Mouse (Mus musculus) neural tube, embryonic 12.5 days (tissue): ENCODE measurements around the gene Celf5. TPM values are rescaled to one million over a fixed set of nuclear protein-coding genes. Genes with fewer than 3 reads are reported as not detected.
"Not testable (repeated sequence)": the region's sequence is repeated elsewhere in the genome, so short reads cannot be mapped to it uniquely, and the experiment has no call there.

ENCODE experiments used
- ATAC-seq: fragments of 200-750 bp; cut with Nextera tagmentation; 2 replicates; pipeline ENCODE4 v1.8.0; 2017; ENCODE audit warnings: low read depth, mild to moderate bottlenecking, moderate TSS enrichment, moderate library complexity; ENCODE audit not compliant: low FRiP score
- H3K27ac ChIP-seq: fragments of 300-500 bp; sonication (generic); 2 replicates; pipeline ENCODE4 v1.5.1; 2016
- H3K27me3 ChIP-seq: fragments of 300-500 bp; sonication (generic); replicated peaks from 2 replicates; pipeline ENCODE4 v1.6.1; 2016; ENCODE audit warnings: mild to moderate bottlenecking
- H3K36me3 ChIP-seq: fragments of 300-500 bp; sonication (generic); 2 replicates; pipeline ENCODE4 v1.6.1; 2016; ENCODE audit warnings: mild to moderate bottlenecking
- H3K4me1 ChIP-seq: fragments of 300-500 bp; sonication (generic); 2 replicates; pipeline ENCODE4 v1.6.1; 2016
- H3K4me2 ChIP-seq: fragments of 300-500 bp; sonication (generic); replicated peaks from 2 replicates; pipeline ENCODE4 v1.6.1; 2016; ENCODE audit warnings: mild to moderate bottlenecking
- H3K4me3 ChIP-seq: fragments of 300-500 bp; sonication (generic); 2 replicates; pipeline ENCODE4 v1.5.1; 2016
- H3K9ac ChIP-seq: fragments of 300-500 bp; sonication (generic); 2 replicates; pipeline ENCODE4 v1.6.1; 2016; ENCODE audit warnings: mild to moderate bottlenecking
- H3K9me3 ChIP-seq: fragments of 300-500 bp; sonication (generic); 2 replicates; pipeline ENCODE4 v1.6.1; 2016; ENCODE audit warnings: mild to moderate bottlenecking
- WGBS: fragments of 180-500 bp; shearing (Covaris S2); methylation state at CpG from one replicate; pipeline ENCODE4 v1.1.7; 2016; 5-methylcytosine and 5-hydroxymethylcytosine counted together
- polyA plus RNA-seq: library from polyadenylated mRNA; unstranded; fragments of >200 nt; fragmentation: Nextera tagmentation; extraction: Ambion mirVana; gene quantifications from 2 replicates; pipeline ENCODE4 v1.2.1, GENCODE M21; 2016

The Celf5 gene
- polyA plus RNA-seq, 1 experiment from 2014 or later, result 32.3 TPM

DNA sequence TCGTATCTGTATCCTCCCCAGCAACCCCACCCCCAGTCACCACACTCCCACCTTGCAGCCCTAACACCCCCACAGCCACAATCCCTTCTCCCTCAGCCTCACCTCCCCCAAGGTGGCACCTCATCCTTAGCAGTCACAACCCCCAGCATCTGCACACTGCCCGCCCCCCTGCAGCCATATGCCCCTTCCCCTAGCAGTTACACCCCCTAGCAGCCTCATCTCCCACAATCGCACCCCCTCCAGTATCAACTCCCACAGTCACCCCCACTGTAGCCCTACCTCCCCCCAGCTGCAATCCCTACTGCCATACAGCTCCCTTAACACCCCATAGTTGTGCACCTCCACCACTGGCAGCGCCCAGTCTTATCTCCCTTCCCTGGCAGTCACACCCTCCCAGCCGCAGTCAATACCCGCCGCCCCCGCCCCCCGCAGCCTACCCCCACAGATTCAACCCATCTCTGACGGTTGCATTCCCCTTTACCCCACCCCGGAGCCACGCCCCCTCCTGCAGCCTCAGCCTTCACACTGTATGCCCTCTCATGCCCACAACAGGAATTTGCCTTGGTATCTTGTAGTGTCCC is 25.4 kb downstream of the Celf5 start:
- Histone ChIP-seq H3K9me3 (no peaks in the 10 kb centered on the region), H3K27me3 (peaks cover 93% of the 10 kb centered on the region), H3K9ac (no peak overlapping the region), H3K27ac (no peak overlapping the region), H3K4me3 (no peak overlapping the region), H3K4me1 (no peaks in the 10 kb centered on the region), H3K4me2 (no peak overlapping the region), H3K36me3 (no peaks in the 10 kb centered on the region)
- ATAC-seq, result no peak
- 58% methylated on average over 12 of the region's 12 CpGs for WGBS

DNA sequence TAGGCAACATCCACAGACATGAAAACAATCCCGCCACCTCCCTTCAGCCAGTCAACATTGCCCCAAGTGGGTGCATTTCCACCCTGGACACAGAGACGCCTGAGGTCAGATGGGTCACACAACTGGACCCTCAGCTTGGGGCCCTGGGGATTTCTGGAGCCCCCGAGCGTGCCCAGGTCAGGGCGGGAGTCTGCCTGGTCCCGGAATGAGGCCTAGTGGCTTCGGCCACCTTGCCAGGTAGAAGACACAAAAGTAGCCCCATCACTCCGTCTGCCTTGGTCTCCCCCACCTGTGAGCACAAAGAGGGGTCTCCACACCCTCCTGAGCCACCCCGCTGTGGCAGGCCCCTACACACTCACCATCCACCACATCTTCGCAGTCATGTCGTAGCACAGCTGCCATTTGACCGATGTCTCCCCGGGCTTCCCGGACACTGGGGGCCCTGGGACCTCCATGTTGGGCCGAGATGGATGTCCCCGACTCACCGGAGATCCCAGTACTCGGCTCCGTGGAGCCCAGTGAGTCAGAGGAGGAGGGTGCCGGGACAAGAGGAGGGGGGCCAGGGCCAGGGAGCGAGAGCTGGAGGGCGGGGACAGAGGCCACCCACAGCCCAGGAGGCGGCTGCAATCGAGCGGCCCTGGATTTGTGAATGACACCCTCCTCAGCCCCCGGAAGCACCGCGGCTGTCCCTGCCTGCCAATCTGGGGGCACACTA is 27.2 kb downstream of the Celf5 start, which contains the start of gene Nfic:
Gene Nfic (minus strand): TSS at position 455 of the 715 bp plus-strand sequence.
- no peak for ATAC-seq
- WGBS, result 64% methylated on average over 28 of the region's 28 CpGs
- H3K9ac ChIP-seq, result no peak within 1 kb of the TSS
- H3K9me3 ChIP-seq, result no peaks in the 10 kb centered on the region
- no peaks in the 10 kb centered on the region for H3K36me3 ChIP-seq
- no peak within 1 kb of the TSS for H3K4me2 ChIP-seq
- no peak within 1 kb of the TSS for H3K27ac ChIP-seq
- no peaks in the 10 kb centered on the region for H3K4me1 ChIP-seq
- peaks cover 91% of the 10 kb centered on the region for H3K27me3 ChIP-seq
- H3K4me3 ChIP-seq, result no peak within 1 kb of the TSS

DNA sequence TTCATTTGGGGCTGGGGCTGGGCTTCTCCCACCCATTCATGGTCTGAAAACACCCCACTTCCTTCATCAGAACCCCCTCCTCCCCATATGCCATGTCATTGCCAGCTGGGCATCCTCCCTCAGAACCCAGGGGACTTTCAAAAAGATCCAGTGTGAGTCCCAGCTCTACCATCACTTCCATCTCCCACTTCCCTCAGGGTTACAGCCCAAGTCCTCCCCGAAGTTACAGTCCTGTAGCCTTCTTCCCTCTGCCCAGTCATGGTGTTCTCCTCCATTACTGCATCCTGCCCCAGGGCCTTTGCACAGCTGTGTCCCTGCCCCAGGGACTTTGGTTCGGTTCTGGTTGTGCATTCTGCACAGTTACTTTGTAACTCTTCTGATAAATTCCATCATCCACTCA is 28.4 kb downstream of the Celf5 start:
- WGBS, result 72% methylated on average over 2 of the region's 2 CpGs
- Histone ChIP-seq H3K4me2 (no peak overlapping the region), H3K4me3 (no peak overlapping the region), H3K9me3 (no peaks in the 10 kb centered on the region), H3K9ac (no peak overlapping the region), H3K4me1 (no peaks in the 10 kb centered on the region), H3K27me3 (peaks cover 79% of the 10 kb centered on the region), H3K36me3 (no peaks in the 10 kb centered on the region), H3K27ac (no peak overlapping the region)
- ATAC-seq, result no peak

DNA sequence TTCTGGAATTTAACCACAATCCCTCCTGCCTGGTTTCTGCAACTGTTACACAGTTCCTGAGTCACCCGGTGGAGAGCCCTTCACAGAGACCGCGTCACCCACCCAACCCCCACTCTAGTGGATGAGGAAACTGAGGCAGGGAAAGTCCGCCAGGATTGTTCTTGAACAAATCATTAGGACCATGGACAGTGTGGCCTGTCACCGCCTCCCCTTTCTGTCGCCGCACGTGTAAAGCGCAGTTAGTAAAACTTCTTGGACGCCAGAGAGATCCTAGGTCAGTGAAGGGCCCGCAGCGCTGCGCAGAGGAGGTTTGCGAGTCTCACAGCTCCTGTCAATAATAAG is 29.6 kb downstream of the Celf5 start:
- peaks cover 72% of the 10 kb centered on the region for H3K27me3 ChIP-seq
- 0 out of 2 replicates have a peak overlapping the region, but pooled peaks have one; percentile 5 for H3K4me2 ChIP-seq
- H3K4me3 ChIP-seq, result no peak overlapping the region
- no peaks in the 10 kb centered on the region for H3K4me1 ChIP-seq
- no peak overlapping the region for H3K9ac ChIP-seq
- no peaks in the 10 kb centered on the region for H3K9me3 ChIP-seq
- H3K36me3 ChIP-seq, result no peaks in the 10 kb centered on the region
- 6% methylated on average over 14 of the region's 14 CpGs for WGBS
- ATAC-seq, result no peak
- H3K27ac ChIP-seq, result no peak overlapping the region

DNA sequence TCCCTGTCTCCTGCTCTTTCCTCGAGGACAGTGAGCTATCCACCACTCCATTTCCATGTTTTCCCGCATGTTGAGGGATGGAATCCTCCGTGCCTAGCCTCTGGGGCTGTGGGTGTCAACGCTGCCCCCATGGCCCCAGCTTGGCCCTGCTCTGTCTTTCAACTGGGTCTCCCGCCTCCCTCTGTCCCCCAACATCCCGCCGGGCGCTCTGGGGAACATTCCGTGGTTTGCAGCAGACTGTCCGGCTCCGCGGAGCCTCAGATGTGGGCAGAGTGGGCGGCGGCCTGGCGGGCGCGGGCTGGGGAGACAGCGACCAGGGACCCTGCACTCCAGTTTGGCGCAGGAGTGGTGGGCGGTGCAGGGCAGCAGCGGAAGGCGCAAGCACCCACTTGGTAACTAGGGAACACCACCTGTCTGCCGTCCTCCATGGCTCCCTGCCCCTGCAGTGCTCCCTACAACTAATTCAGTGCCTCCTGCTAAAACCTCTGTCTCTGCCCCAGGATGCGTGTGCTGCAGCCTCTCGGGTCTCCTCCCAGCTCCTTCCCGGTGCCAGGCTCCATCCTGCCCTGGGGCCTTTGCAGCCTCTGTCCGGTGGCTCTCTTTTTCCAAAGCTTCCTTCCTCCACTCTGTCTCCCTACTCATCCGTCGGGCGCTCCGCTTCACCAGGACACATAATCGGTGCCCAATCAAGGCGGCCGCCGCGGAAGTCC is 30.1 kb downstream of the Celf5 start:
- Histone ChIP-seq H3K9me3 (no peaks in the 10 kb centered on the region), H3K27me3 (peaks cover 66% of the 10 kb centered on the region), H3K9ac (no peak overlapping the region), H3K4me3 (no peak overlapping the region), H3K36me3 (no peaks in the 10 kb centered on the region), H3K27ac (no peak overlapping the region), H3K4me1 (no peaks in the 10 kb centered on the region), H3K4me2 (0 out of 2 replicates have a peak overlapping the region, but pooled peaks have one; percentile 5)
- ATAC-seq, result no peak
- 9% methylated on average over 36 of the region's 36 CpGs for WGBS

DNA sequence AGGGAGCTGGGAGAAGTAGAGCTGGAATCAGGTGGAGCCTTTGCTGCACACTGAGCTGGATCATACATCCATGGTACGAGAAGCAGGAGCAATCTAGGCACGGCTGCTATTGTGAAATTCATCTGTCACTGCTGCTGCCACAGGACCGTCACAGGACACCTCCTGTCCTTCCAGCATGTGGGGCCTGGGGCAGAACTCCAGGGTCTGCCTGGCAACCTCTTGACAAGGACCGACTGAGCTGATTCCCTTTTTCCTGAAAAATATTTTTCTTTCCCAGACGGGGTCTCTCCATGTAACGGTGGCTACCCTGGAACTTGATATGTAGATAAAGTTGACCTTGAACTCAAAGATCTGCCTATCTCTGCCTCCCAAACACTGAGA is 31.2 kb downstream of the Celf5 start:
- H3K9me3 ChIP-seq, result no peaks in the 10 kb centered on the region
- H3K4me3 ChIP-seq, result no peak overlapping the region
- H3K27me3 ChIP-seq, result peaks cover 56% of the 10 kb centered on the region
- no peaks in the 10 kb centered on the region for H3K36me3 ChIP-seq
- no peaks in the 10 kb centered on the region for H3K4me1 ChIP-seq
- no peak overlapping the region for H3K4me2 ChIP-seq
- no peak for ATAC-seq
- 67% methylated on average over 6 of the region's 6 CpGs for WGBS
- H3K27ac ChIP-seq, result no peak overlapping the region
- no peak overlapping the region; the same call in 1 of the 2 replicates for H3K9ac ChIP-seq

DNA sequence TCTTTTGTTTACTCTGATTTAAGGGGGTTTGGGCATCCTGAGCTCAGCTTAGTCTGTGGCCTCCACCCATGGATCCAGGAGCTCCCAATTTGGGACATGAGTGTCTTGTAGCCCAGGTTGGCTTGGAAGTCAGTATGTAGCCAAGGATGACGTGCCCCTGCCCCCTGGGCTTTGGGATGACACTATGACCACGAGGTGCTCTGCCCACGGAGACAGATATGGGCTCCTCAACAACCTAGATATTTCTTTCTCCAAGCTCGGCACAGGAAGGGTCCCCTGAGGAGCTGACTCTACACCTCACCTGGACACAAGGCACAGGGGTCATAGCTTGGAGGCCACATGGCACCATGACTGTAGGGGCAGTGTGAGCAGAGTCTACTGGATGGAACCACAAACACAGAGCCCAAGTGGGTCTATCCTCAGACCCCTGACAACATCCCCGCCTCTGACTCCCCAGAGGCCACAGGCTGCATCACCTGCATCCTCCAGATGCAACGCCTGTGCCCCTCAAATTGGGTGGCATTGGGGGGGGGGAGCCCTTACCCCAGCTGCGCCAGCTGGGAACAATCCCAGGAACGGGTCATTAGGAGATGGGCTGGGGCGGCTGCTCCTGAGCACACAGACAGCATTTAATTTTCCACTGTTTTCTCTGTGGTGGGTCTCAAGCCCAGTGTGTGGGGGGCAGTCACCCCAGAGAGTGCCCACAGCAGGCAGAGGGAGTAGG is 31.7 kb downstream of the Celf5 start:
- H3K9ac ChIP-seq, result no peak overlapping the region; the same call in 1 of the 2 replicates

DNA sequence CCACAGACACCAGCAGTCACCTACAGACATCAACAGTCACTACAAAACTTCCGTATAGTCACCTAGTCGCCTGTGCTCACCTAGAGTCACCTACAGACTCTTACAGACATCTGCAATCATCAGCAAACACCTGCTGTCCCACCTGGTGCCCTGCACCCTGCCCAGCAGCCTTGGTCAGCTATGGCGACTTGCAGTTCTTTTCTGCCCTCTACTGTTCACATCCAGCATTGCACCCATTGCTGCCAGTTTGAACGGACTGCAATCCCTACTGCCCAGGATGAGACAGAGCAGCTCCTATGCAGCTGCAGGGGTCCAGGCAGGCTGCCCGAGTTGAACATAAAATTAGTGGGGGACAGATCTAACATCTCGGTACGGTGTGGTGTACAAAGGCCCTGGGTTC is 32.4 kb downstream of the Celf5 start:
- H3K4me1 ChIP-seq, result no peaks in the 10 kb centered on the region
- no peak overlapping the region for H3K9ac ChIP-seq
- H3K9me3 ChIP-seq, result no peaks in the 10 kb centered on the region
- WGBS, result 2% methylated on average over 7 of the region's 7 CpGs
- no peaks in the 10 kb centered on the region for H3K36me3 ChIP-seq
- no peak overlapping the region for H3K4me3 ChIP-seq
- ATAC-seq, result peak; percentile 67; the same call in 1 of the 2 replicates
- no peak overlapping the region for H3K27ac ChIP-seq
- H3K4me2 ChIP-seq, result no peak overlapping the region
- peaks cover 44% of the 10 kb centered on the region for H3K27me3 ChIP-seq

More for the DNA sequence above, 31.7 kb downstream of the Celf5 start:
- Histone ChIP-seq H3K4me3 (no peak overlapping the region), H3K36me3 (no peaks in the 10 kb centered on the region), H3K27me3 (peaks cover 50% of the 10 kb centered on the region), H3K9me3 (no peaks in the 10 kb centered on the region), H3K4me2 (no peak overlapping the region), H3K27ac (no peak overlapping the region), H3K4me1 (no peaks in the 10 kb centered on the region)
- peak; percentile 17; the same call in 1 of the 2 replicates for ATAC-seq
- WGBS, result 62% methylated on average over 9 of the region's 9 CpGs

DNA sequence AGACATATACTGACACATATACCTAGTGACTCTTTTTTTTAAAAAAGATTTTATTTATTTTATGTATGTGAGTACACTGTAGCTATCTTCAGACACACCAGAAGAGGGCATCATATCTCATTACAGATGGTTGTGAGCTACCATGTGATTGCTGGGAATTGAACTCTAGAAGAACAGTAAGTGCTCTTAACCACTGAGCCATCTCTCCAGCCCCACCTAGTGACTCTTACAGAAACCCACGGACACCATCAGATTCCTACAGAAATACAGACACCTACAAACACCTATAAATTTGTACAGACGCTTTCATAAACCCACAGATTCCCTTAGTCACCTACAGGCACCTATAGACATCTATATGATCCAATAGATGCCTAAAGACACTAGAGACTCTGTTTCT is 37.0 kb downstream of the Celf5 start:
- not testable (repeated sequence) for H3K4me3 ChIP-seq, H3K4me2 ChIP-seq, H3K36me3 ChIP-seq, ATAC-seq, H3K9me3 ChIP-seq, H3K27ac ChIP-seq, H3K27me3 ChIP-seq, H3K4me1 ChIP-seq, H3K9ac ChIP-seq
- 29% methylated on average over 2 of the region's 2 CpGs for WGBS

DNA sequence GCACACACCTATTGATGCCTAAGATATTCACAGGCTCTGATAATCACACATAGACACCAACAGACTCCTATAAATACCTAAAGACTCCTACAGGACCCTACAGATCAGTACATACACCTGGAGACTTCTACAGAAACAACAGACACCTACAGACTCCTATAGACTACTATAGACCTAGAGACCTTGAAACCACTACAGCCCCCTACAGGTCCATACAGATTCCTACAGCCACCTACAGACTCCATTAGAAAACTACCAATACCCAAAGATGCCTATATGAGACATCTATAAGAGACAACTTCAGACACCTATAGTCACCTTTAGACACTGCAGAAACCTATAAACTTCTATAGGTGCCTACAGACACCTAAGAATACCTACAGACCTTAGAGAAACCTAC is 41.5 kb downstream of the Celf5 start:
- no peaks in the 10 kb centered on the region for H3K9me3 ChIP-seq
- no peak overlapping the region for H3K4me2 ChIP-seq
- no peak overlapping the region for H3K9ac ChIP-seq
- no peaks in the 10 kb centered on the region for H3K36me3 ChIP-seq
- no peak for ATAC-seq
- no peaks in the 10 kb centered on the region for H3K4me1 ChIP-seq
- H3K27me3 ChIP-seq, result 0 out of 2 replicates have a peak, but pooled peaks cover 2% of the 10 kb centered on the region
- H3K27ac ChIP-seq, result no peak overlapping the region
- no peak overlapping the region for H3K4me3 ChIP-seq

DNA sequence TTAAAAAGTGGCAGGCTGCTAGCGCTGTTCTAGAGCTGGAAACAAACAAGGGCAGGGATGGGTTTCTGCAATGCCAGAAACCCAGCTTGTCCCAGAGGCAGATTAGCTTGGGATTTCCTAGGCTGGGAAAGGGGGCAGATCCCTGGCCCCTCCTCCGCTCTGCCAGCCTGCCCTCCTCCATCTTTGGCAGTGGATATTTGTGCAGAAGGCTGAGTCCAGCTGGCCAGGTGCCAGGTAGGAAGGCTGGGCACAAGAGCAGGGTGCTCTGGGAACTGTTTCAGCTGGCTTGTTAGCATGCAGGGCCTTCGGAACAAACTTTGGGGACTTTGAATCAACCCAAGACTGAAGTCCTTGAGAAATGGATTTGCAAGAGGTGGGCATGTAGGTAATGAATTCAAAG is 47.1 kb downstream of the Celf5 start:
- peaks cover 13% of the 10 kb centered on the region; the same call in 1 of the 2 replicates for H3K27me3 ChIP-seq
- no peak overlapping the region for H3K4me3 ChIP-seq
- 82% methylated on average over 3 of the region's 3 CpGs for WGBS
- H3K9me3 ChIP-seq, result no peaks in the 10 kb centered on the region
- H3K4me2 ChIP-seq, result no peak overlapping the region
- ATAC-seq, result no peak
- H3K9ac ChIP-seq, result no peak overlapping the region
- no peak overlapping the region for H3K27ac ChIP-seq
- no peaks in the 10 kb centered on the region for H3K36me3 ChIP-seq
- H3K4me1 ChIP-seq, result peaks cover 18% of the 10 kb centered on the region
